Mouse (Mus musculus) left cerebral cortex, adult 8-10 months (tissue): ENCODE results near the gene Trnau1ap. TPM values are rescaled to one million over a fixed set of nuclear protein-coding genes. Genes with fewer than 3 reads are reported as not detected.
A peak's percentile ranks its signal among the peaks of the same experiment; 100 is the strongest.
"Not testable (repeated sequence)": the region's sequence is repeated elsewhere in the genome, so short reads cannot be mapped to it uniquely, and the experiment has no call there.

Source experiments
- DNase-seq, 2 experiments: peaks; one replicate each; pipeline ENCODE4 v3.0.0; 2022; ENCODE audit warnings: low spot score in 2 of 2
- total RNA-seq, 4 experiments: library from RNA; stranded (reverse); gene quantifications; 2 replicates each; pipeline ENCODE4 v1.2.4; 2022

Trnau1ap gene
- total RNA-seq, 4 experiments from 2014 or later: 20.6 to 30.6 (median 29.0) TPM

GRCm38 (mm10) chr4:132344403-132345134 lies 15.2 kb upstream of the Trnau1ap start:
- no peak for DNase-seq

- DNase-seq: no peak
Measured at GRCm38 (mm10) chr4:132341451-132341850, 12.1 kb upstream of the Trnau1ap start.

GRCm38 (mm10) chr4:132338943-132339342 lies 9.6 kb upstream of the Trnau1ap start:
- DNase-seq: no peak

- DNase-seq: no peak
Measured at GRCm38 (mm10) chr4:132332880-132333279, 3.5 kb upstream of the Trnau1ap start.

GRCm38 (mm10) chr4:132331960-132332359 lies 2.6 kb upstream of the Trnau1ap start:
- no peak for DNase-seq

GRCm38 (mm10) chr4:132329835-132330354 lies 557 bp upstream of the Trnau1ap start:
- DNase-seq: no peak

GRCm38 (mm10) chr4:132328391-132328982 lies 851 bp downstream of the Trnau1ap start:
- no peak for DNase-seq

- DNase-seq: no peak
Measured at GRCm38 (mm10) chr4:132326481-132326880, 2.9 kb downstream of the Trnau1ap start.

- no peak for DNase-seq
Measured at GRCm38 (mm10) chr4:132315711-132316110, 13.6 kb downstream of the Trnau1ap start.

GRCm38 (mm10) chr4:132312627-132313026 lies 16.7 kb downstream of the Trnau1ap start:
- no peak for DNase-seq

- DNase-seq: no peak
Measured at GRCm38 (mm10) chr4:132311801-132312200, 17.5 kb downstream of the Trnau1ap start.

- DNase-seq: no peak
Measured at GRCm38 (mm10) chr4:132311209-132311608, 18.1 kb downstream of the Trnau1ap start.

GRCm38 (mm10) chr4:132309849-132310472 lies 19.4 kb downstream of the Trnau1ap start:
- DNase-seq: no peak

- no peak for DNase-seq
Measured at GRCm38 (mm10) chr4:132309140-132309848, 20.0 kb downstream of the Trnau1ap start.

- DNase-seq: peak; percentile 88 to 91
Measured at GRCm38 (mm10) chr4:132308437-132309139, 20.8 kb downstream of the Trnau1ap start.

- DNase-seq: no peak
Measured at GRCm38 (mm10) chr4:132306004-132306403, 23.3 kb downstream of the Trnau1ap start.

- no peak for DNase-seq
Measured at GRCm38 (mm10) chr4:132305276-132305675, 24.1 kb downstream of the Trnau1ap start.

GRCm38 (mm10) chr4:132303484-132303883 lies 25.9 kb downstream of the Trnau1ap start:
- not testable (repeated sequence) for DNase-seq

GRCm38 (mm10) chr4:132302939-132303479 lies 26.3 kb downstream of the Trnau1ap start, which contains the start of gene Rab42:
TSS of gene Rab42 (minus strand) at chr4:132303385.
- DNase-seq: peak; percentile 54 to 62
